Mouse (Mus musculus) embryonic facial prominence, embryonic 13.5 days (tissue): ENCODE results near the gene Sptbn2. TPM values are rescaled to one million over a fixed set of nuclear protein-coding genes. Genes with fewer than 3 reads are reported as not detected.
A peak's percentile ranks its signal among the peaks of the same experiment; 100 is the strongest.
"Not testable (repeated sequence)": the region's sequence is repeated elsewhere in the genome, so short reads cannot be mapped to it uniquely, and the experiment has no call there.

Experiments
- ATAC-seq: fragments of 200-750 bp; cut with Nextera tagmentation; 2 replicates; pipeline ENCODE4 v1.8.0; 2017; ENCODE audit warnings: low read depth; ENCODE audit not compliant: insufficient number of reproducible peaks, insufficient read depth, low FRiP score, low TSS enrichment
- H3K27ac ChIP-seq: fragments of 300-500 bp; sonication (generic); 2 replicates; pipeline ENCODE4 v1.5.1; 2015; ENCODE audit warnings: moderate library complexity, mild to moderate bottlenecking, inconsistent platforms
- H3K27me3 ChIP-seq: fragments of 300-500 bp; sonication (generic); 2 replicates; pipeline ENCODE4 v1.6.1; 2015; ENCODE audit warnings: mild to moderate bottlenecking, inconsistent platforms
- H3K36me3 ChIP-seq: fragments of 300-500 bp; sonication (generic); 2 replicates; pipeline ENCODE4 v1.6.1; 2015; ENCODE audit warnings: mild to moderate bottlenecking, inconsistent platforms
- H3K4me1 ChIP-seq: fragments of 300-500 bp; sonication (generic); 2 replicates; pipeline ENCODE4 v1.6.1; 2015; ENCODE audit warnings: inconsistent platforms
- H3K4me2 ChIP-seq: fragments of 300-500 bp; sonication (generic); 2 replicates; pipeline ENCODE4 v1.6.1; 2015; ENCODE audit warnings: moderate library complexity, mild to moderate bottlenecking, inconsistent platforms
- H3K4me3 ChIP-seq: fragments of 300-500 bp; sonication (generic); 2 replicates; pipeline ENCODE4 v1.5.1; 2015; ENCODE audit warnings: mild to moderate bottlenecking, inconsistent platforms
- H3K9ac ChIP-seq: fragments of 300-500 bp; sonication (generic); 2 replicates; pipeline ENCODE4 v1.6.1; 2015; ENCODE audit warnings: mild to moderate bottlenecking, inconsistent platforms
- H3K9me3 ChIP-seq: fragments of 300-500 bp; sonication (generic); 2 replicates; pipeline ENCODE4 v1.6.1; 2016; ENCODE audit warnings: inconsistent platforms
- WGBS: fragments of 180-500 bp; shearing (Covaris S2); methylation state at CpG from one replicate; pipeline ENCODE4 v1.1.7; 2015; ENCODE audit warnings: mixed read lengths; 5-methylcytosine and 5-hydroxymethylcytosine counted together
- polyA plus RNA-seq: library from polyadenylated mRNA; unstranded; fragments of >200 nt; fragmentation: Nextera tagmentation; extraction: Ambion mirVana; gene quantifications from 2 replicates; pipeline ENCODE4 v1.2.1, GENCODE M21; 2015

Sptbn2 gene
- polyA plus RNA-seq, 1 experiment from 2014 or later: 2.6 TPM

DNA sequence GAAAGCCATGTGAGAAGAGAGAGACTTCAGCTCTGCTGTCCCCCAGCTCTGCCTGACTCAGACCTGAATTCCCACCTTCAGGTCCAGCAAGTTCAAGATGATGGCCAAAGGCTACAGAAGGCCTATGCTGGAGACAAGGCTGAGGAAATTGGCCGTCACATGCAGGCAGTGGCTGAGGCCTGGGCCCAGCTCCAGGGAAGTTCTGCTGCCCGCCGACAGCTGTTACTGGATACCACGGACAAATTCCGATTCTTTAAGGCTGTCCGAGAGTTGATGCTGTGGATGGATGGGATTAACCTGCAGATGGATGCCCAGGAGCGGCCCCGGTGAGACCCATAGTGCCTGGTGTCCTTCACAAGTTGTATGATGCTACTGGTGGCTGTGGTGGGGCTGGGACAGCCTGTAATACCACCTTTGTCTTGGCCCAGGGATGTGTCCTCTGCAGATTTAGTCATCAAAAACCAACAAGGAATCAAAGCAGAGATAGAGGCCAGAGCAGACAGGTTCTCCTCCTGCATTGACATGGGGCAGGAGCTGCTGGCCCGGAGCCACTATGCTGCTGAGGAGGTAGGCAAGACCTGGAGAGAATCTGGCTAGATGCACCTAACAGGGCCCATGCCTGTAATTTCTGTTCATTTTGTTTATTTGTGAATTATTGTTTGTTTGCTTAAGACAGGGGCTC, 36.8 kb downstream of the Sptbn2 start:
- WGBS: 91% methylated on average over 9 of the region's 9 CpGs
- H3K27ac ChIP-seq: no peak overlapping the region
- peaks cover 17% of the 10 kb centered on the region for H3K36me3 ChIP-seq
- no peak overlapping the region for H3K4me3 ChIP-seq
- no peak overlapping the region for H3K9ac ChIP-seq
- H3K4me1 ChIP-seq: 0 out of 2 replicates have a peak, but pooled peaks cover 4% of the 10 kb centered on the region
- H3K27me3 ChIP-seq: no peaks in the 10 kb centered on the region
- no peaks in the 10 kb centered on the region for H3K9me3 ChIP-seq
- H3K4me2 ChIP-seq: no peak overlapping the region
- no peak for ATAC-seq

DNA sequence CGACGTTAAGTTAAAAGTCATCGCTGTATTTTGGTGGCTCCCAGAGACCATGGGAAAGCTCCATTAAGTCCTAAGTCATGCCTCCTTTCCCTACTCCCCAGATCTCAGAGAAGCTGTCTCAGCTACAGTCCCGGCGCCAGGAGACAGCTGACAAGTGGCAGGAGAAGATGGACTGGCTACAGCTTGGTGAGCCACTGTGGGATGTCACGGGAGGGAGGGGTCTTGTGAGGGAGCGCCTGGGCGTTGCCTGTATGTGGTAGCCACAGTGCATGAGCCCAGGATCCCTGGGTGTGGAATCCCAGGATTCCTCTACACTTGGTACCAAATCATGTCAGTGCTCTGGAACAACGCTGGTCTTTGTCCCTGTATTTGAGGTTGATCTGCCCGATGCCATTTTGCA, 37.5 kb downstream of the Sptbn2 start:
- peaks cover 17% of the 10 kb centered on the region for H3K36me3 ChIP-seq
- H3K4me2 ChIP-seq: no peak overlapping the region
- H3K27me3 ChIP-seq: no peaks in the 10 kb centered on the region
- whole genome bisulfite sequencing: 86% methylated on average over 10 of the region's 10 CpGs
- no peak overlapping the region for H3K4me3 ChIP-seq
- H3K4me1 ChIP-seq: 0 out of 2 replicates have a peak, but pooled peaks cover 4% of the 10 kb centered on the region
- no peaks in the 10 kb centered on the region for H3K9me3 ChIP-seq
- no peak overlapping the region for H3K9ac ChIP-seq
- no peak overlapping the region for H3K27ac ChIP-seq
- ATAC-seq: no peak

DNA sequence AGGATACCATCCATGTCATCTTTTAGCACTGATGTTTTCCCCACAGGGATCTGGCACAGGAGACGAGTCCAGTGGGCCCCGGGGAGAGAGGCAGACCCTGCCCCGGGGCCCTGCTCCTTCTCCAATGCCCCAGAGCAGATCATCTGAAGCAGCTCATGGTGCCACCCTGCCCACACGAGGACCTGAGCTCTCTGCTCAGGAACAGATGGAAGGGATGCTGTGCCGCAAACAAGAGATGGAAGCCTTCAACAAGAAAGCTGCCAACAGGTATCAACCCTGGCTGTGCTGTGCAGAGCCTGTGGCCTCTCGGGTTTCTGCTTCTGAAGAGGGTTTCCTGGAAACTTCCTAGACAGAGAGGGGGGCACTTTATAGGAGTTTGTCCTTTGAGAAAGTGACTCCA, 39.0 kb downstream of the Sptbn2 start:
- ATAC-seq: no peak
- H3K27ac ChIP-seq: no peak overlapping the region
- no peaks in the 10 kb centered on the region for H3K27me3 ChIP-seq
- H3K36me3 ChIP-seq: peaks cover 14% of the 10 kb centered on the region
- no peak overlapping the region for H3K4me2 ChIP-seq
- no peak overlapping the region for H3K9ac ChIP-seq
- no peak overlapping the region for H3K4me3 ChIP-seq
- 0 out of 2 replicates have a peak, but pooled peaks cover 3% of the 10 kb centered on the region for H3K4me1 ChIP-seq
- no peaks in the 10 kb centered on the region for H3K9me3 ChIP-seq
- 76% methylated on average over 6 of the region's 6 CpGs for WGBS

DNA sequence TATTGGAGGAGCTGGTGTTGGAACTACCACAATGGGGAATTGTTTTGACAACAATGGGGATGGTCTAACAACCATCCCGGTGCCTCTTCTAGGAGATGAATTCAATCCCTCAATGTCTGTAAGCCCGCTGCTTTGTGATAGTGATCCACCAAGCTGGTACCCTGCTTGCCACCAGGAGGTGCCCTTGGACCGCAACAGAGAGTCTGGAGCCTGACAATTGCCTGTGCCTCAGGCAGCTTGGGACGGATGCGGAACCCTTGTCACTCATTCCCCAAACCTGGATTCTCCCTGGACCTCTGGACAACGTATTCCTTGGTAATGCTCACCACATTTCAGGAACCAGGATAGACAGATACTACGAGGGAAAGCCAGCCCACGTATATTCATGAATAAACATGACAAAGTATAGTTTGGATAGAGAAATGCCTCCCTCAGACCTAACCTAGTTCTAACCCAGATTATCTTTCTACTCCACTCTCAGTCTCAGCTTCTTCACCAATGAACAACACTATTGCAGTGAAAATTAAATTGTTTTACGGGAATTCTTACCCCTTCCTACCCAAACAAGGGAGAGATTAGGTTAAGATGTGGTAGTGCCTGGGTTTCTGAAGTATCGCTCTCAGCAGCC, 44.7 kb downstream of the Sptbn2 start:
- Histone ChIP-seq H3K4me3 (peak overlapping the region; percentile 67), H3K4me2 (peak overlapping the region; percentile 79), H3K36me3 (peaks cover 11% of the 10 kb centered on the region), H3K9me3 (no peaks in the 10 kb centered on the region), H3K4me1 (peaks cover 15% of the 10 kb centered on the region), H3K9ac (peak overlapping the region; percentile 85), H3K27ac (peak overlapping the region; percentile 97), H3K27me3 (no peaks in the 10 kb centered on the region)
- under 1% methylated on average over 10 of the region's 10 CpGs for WGBS
- ATAC-seq: peak; percentile 59

DNA sequence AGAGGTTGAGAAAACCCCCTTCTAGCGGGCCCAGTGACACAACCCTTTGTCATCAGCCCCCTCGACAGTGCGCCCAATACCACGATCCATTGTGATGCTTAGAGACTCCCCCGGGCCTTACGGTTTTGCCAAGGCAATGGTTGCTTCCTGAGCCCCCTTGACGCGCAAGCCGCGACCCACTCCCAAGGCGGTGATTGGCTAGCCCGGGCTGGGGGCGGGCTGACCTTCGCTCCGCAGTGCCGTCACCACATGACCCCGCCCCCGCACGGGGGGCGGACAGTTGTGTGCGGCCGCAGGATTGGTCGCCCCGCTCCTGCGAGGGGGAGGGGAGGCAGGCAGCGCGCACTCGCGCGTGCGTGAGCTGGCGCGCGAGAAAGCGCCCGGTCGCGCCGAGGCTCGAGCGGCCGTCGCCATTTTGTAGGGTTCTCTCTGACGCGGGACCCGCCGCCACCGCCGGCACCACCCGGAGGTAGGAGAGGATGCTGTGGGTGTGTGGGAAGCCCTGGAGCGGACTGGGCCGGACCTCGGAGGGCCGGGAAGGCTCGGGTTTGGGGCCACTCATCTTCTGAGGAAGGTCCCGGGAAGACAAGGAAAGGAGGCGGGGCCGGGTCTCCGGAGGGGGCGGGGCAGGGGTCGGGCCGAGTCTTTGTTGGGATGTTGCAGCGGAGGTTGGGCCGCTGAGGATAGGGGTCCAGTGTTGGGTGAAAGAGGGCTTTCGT, 45.4 kb downstream of the Sptbn2 start, which contains the start of gene Rbm4b:
Gene Rbm4b, plus strand, starts transcription at position 305 of the 719 bp plus-strand sequence.
- Histone ChIP-seq H3K27ac (peak within 1 kb of the TSS; percentile 97), H3K27me3 (no peaks in the 10 kb centered on the region), H3K4me2 (peak within 1 kb of the TSS; percentile 79), H3K36me3 (peaks cover 18% of the 10 kb centered on the region), H3K9me3 (no peaks in the 10 kb centered on the region), H3K9ac (peak within 1 kb of the TSS; percentile 85), H3K4me3 (peak within 1 kb of the TSS; percentile 67), H3K4me1 (peaks cover 15% of the 10 kb centered on the region)
- under 1% methylated on average over 62 of the region's 65 CpGs for WGBS
- ATAC-seq: peak; percentile 97

DNA sequence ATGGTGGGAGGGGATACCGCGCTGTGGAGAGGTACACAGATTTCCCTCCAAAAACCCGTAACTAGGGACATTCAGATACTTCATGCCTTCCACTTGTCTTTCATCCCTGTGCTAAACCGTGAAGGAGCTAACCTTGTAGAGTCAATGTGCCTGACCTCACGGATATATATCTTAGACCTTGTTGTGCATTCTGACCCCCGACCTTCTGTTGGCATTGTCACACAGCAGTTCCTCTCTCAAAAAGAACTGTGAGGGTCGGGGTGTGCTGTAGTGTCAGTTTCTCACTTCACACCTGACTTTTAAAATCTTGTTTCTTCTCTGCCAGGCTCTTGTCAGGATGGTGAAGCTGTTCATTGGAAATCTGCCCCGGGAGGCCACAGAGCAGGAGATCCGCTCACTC, 46.0 kb downstream of the Sptbn2 start:
- no peak for ATAC-seq
- H3K9me3 ChIP-seq: no peaks in the 10 kb centered on the region
- peak overlapping the region; percentile 97 for H3K27ac ChIP-seq
- peaks cover 15% of the 10 kb centered on the region for H3K4me1 ChIP-seq
- no peaks in the 10 kb centered on the region for H3K27me3 ChIP-seq
- peaks cover 23% of the 10 kb centered on the region for H3K36me3 ChIP-seq
- H3K4me3 ChIP-seq: peak overlapping the region; percentile 67
- peak overlapping the region; percentile 85 for H3K9ac ChIP-seq
- 6% methylated on average over 9 of the region's 9 CpGs for WGBS
- H3K4me2 ChIP-seq: peak overlapping the region; percentile 79

DNA sequence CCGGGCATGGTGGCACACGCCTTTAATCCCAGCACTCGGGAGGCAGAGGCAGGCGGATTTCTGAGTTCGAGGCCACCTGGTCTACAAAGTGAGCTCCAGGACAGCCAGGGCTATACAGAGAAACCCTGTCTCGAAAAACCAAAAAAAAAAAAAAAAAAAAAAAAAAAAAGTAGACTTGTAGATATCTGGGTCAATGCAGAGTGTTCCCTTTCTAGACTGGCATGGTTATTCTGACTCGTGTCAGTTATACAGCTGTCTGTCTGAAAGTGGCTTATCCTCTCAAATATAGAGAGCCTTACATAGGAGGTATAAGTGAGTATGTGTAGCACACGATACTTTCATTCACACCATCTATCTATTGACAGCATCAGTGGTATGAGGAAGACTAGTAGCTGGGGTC, 49.6 kb downstream of the Sptbn2 start:
- ATAC-seq, H3K27ac ChIP-seq, H3K9me3 ChIP-seq, H3K4me2 ChIP-seq, H3K4me3 ChIP-seq, H3K9ac ChIP-seq, H3K27me3 ChIP-seq: not testable (repeated sequence)
- Histone ChIP-seq H3K36me3 (peaks cover 49% of the 10 kb centered on the region), H3K4me1 (peaks cover 15% of the 10 kb centered on the region)
- whole genome bisulfite sequencing: 86% methylated on average over 8 of the region's 8 CpGs

DNA sequence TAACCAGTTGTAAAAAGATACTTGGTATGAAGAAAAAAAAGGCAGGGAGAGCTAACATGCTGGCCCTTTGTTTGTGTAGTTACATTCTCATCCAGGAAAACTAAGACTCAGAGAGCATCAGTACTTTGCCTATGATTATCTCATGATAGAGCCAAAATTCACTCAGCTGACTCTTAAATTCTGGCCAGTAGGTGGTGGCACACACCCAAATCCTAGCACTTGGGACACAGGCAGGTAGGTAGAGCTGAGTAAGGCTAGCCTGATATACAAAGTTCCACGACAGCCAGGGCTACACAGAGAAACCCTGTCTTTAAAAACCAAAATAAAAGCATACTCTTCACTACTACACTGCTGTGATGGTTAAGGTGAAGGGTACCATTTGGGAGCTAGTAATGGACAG, 51.9 kb downstream of the Sptbn2 start:
- H3K36me3 ChIP-seq: peaks cover 63% of the 10 kb centered on the region
- no peak overlapping the region for H3K9ac ChIP-seq
- H3K9me3 ChIP-seq: no peaks in the 10 kb centered on the region
- H3K4me1 ChIP-seq: peaks cover 10% of the 10 kb centered on the region
- H3K27ac ChIP-seq: no peak overlapping the region
- no peaks in the 10 kb centered on the region for H3K27me3 ChIP-seq
- ATAC-seq: no peak
- 74% methylated on average over 1 of the region's 1 CpGs for WGBS
- H3K4me2 ChIP-seq: no peak overlapping the region
- H3K4me3 ChIP-seq: no peak overlapping the region

DNA sequence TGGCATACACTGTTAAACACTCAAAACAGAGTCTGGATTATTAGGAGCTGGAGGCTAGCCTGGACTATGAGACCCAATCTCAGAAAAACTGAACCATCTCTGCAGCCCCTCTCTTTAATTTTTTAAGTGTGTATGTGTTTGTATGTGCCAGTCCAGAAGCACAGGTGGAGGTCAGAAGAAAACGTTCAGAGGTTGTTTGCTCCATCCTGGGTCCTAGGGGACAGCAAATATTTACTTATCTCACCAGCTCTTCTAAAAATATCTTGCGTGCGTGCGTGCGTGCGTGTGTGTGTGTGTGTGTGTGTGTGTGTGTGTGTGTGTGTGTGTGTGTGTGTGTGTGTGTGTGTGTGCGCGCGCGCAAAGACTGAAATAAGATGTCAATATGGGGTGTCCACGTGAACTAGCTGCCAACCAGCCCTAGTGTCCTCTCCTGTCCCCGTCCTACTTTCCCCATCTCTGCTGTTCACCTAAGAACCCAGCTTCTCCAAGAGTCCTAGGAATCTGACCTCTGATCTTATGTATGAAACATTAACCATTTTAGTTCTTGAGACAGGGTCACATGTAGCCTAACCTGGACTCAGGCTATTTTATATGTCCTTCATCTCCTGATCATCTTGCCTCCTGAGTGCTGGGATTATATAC, 56.7 kb downstream of the Sptbn2 start:
- Histone ChIP-seq H3K4me1 (no peaks in the 10 kb centered on the region), H3K9ac (no peak overlapping the region), H3K27me3 (no peaks in the 10 kb centered on the region), H3K4me2 (no peak overlapping the region), H3K9me3 (no peaks in the 10 kb centered on the region), H3K4me3 (no peak overlapping the region), H3K36me3 (peaks cover 80% of the 10 kb centered on the region), H3K27ac (no peak overlapping the region)
- no peak for ATAC-seq
- 86% methylated on average over 12 of the region's 12 CpGs for WGBS

DNA sequence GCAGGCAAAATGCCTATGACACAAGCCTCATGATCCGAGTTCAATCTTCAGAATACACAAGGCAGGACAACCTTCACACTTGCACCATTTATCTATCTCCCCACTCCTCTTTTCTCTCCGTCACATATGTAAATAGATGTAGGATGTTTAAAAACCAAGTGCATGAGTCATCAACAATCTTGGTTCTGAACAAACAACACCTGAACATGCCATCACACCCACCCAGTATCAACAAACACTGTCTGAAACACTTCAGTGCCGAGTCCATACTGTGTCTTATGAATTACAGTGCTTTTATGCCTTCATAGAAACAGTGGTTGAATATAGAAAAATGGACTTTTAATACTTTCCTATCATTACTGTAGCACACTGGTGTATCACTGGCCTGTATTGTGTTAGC, 61.8 kb downstream of the Sptbn2 start:
- Histone ChIP-seq H3K36me3 (peaks cover 85% of the 10 kb centered on the region), H3K4me1 (no peaks in the 10 kb centered on the region), H3K9me3 (no peaks in the 10 kb centered on the region), H3K9ac (no peak overlapping the region), H3K4me3 (no peak overlapping the region), H3K27ac (no peak overlapping the region), H3K4me2 (no peak overlapping the region), H3K27me3 (no peaks in the 10 kb centered on the region)
- no peak for ATAC-seq
- WGBS: 89% methylated on average over 3 of the region's 3 CpGs

DNA sequence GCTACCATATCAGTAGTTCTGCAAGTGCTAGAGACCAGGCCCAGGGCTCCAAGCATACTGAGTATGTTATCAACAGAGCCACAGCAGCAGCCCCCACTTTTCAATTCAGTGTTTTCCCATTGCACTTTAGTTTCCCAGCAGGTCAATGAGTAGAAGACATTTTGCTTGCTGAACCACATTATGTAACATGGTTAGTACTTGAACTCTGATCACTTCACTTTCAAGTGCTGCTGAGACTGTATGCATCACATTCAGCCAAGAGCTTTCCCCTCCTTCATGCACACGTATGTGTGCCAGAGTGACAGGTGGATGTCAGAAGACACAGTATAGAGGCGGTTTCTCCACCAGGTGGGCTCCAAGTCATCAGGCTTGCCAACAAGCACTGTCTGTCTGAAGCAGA, 71.9 kb downstream of the Sptbn2 start:
- Histone ChIP-seq H3K27ac (no peak overlapping the region), H3K36me3 (peaks cover 88% of the 10 kb centered on the region), H3K9ac (no peak overlapping the region)

More for the DNA sequence above, 71.9 kb downstream of the Sptbn2 start:
- Histone ChIP-seq H3K4me3 (no peak overlapping the region), H3K9me3 (no peaks in the 10 kb centered on the region), H3K4me1 (peaks cover 9% of the 10 kb centered on the region), H3K27me3 (no peaks in the 10 kb centered on the region), H3K4me2 (no peak overlapping the region)
- ATAC-seq: no peak
- WGBS: 93% methylated on average over 2 of the region's 2 CpGs
